Mouse (Mus musculus) ovary, adult 18-20 months (tissue): ENCODE measurements around the gene Actn1.

ENCODE experiments used
- DNase-seq: peaks from one replicate; pipeline ENCODE4 v3.0.0; 2022; ENCODE audit warnings: low spot score, mixed read lengths

Gene Actn1

GRCm38 (mm10) chr12:80259216-80260055 is 735 bp downstream of the Actn1 start:
- peak; percentile 72 for DNase-seq

DNA sequence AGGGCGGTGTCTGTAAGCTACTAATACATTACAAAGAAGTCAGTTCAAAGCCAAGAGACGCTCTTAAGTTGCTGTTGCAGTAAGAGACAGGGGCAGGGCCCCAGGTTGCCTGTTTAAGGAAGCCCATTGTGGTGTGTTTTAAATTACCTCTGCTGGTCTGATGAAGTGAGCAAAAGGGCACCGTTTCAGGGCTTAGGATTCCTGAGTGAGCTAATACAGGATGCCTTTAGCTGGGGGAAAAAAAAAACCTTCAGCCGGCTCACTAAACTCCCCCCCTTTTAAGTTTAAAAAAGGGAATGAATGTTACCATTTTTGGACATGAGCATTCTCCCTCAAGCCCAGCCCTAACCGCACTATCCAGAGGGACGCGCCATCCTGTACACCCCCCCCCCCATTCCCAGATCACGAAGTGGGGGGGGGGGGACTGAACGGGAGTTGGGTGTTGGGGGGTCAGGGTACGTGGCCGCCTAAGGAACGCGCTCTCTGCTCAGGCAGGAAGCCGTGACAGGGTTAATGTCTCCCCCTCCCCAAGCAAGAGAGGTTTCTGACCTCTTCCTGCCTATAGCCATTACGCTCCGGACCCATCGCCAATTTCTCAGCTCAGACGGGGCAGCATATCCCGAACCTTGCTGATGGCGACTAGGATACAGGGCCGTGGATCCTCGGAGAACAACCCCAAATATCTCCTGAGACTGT is 1.5 kb downstream of the Actn1 start:
- no peak for DNase-seq

- DNase-seq, result no peak
Measured at GRCm38 (mm10) chr12:80251978-80252377, 8.2 kb downstream of the Actn1 start.

DNA sequence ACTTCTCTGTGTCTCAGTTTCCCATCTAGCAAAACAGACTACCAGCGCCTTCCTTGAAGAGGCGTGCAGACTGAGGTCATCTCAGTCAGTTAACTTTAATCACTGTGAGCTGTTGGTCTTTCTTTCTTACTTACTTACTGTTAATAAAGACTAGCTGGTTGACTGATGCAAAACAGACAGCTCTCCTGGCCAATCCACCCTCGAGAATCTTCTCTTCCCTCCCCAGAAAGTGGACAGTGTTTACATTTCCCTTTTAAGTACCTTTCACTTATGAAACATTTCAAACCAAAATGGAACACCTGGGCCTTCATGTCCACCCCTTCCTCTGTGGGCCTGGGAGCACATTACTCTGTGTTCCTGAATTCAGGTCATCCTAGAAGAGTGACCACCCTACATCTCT is 8.6 kb downstream of the Actn1 start:
- DNase-seq, result no peak

- DNase-seq, result no peak
Measured at GRCm38 (mm10) chr12:80249539-80249938, 10.6 kb downstream of the Actn1 start.

DNA sequence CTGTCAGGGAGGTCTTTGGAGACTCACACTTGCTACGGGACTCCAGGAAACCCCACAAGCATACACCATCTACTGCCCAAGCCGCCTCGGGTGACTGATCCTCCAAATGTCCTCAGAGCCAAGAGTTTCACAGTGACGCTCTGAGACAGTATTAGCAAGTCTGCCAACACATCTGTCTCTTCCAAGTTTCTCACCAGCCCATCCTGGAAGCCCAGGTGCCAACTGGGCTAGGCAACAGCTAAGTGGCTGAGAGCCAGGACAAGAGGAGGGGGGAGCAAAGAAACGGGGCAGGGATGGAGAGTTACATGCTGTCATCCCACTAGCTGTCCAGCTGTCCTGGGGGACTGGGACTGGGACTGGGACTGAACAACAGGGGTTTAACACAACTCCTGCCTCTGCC is 13.1 kb downstream of the Actn1 start:
- DNase-seq, result no peak

DNA sequence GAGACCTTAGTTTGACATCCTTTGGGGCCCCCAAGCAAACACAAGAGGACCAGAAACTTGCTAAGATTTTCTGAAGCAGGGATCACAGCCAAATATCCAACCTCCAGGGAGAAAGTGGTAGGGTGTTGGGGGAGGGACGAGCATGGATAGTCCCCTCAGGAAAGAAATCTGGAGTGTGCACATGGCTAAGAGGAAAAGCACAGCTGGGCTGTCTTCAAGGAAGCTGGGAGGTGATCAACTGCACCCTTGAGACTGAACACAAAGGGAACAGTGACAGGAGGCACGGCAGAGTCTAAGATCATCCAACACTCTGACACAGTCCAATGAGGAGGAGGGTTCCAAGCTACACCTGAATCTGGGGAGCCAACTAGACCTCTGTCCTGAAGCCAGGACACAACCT is 13.7 kb downstream of the Actn1 start:
- no peak for DNase-seq

DNA sequence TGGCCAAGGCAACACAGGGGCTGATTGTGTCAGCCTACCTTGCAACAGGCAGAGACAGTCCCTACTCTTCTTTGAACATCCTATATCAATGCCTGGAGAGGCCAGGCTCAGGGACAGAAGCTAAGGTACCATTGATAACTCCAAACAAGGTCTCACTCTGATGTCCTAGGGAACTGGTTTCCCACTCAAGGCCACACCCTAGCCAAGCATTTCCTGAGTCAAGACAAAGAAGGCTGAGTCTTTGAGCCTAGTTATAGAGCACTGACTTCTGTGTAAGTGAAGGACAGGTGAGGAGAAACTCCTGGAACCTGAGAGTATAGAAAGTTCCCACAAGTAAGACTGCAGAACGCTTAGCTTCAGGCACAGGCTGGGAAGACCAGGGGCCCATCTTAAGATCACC is 15.4 kb downstream of the Actn1 start:
- DNase-seq, result no peak

DNA sequence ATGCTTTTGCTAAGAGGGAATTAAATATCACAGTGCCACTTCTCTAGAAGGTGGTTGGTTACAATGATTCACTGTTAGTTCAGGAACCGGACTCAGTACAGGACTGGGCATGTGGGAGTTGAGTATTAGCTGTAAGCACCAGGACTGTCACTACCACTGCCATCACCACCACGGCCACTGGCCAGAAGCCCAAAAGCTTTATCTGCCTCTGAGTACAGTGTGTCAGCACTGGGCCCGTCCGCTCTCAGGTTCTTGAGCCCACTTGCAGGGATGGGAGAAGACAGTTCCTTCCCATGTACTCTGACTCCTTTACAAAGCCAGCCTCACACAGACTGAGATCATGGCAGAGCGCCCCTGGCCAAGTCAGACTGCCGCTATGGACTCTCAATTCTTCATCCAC is 16.0 kb downstream of the Actn1 start:
- DNase-seq, result no peak

DNA sequence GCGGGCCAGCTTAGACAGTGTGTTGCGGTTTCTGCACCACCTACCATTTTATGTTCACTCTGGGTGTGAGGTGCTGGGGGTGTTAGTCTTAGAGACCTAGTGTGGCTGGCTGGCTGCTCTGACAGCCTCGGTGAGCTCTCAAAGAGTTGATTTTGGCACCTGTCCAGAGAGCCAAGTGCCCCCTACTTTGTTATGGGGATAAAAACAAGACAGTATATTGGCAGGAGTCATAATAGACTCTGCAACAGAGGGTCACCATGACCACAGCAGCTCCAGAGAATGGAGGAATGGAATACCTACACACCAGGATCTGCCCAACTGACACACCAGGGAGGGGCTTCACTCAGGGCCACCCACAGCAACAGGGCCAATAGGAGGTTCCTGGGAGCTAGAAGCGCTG is 16.8 kb downstream of the Actn1 start:
- no peak for DNase-seq

DNA sequence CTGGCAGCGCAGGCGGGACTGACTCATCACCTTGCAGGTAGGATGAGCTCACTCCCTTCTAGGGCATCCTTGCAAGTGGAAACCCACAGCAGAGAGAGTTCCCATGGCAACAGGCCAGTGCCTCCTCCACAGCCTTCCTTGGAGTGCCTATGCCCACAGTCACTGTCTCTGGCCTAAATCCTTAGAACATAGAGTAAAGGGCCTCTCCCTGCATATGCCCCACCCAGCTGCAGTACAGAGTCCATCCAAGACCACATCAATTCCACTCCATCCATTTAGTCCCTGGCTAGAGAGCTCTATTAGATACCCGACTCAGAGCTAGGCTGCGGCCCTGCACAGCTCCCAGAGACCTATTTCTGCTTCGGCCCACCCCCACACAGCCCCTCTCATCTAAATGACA is 20.7 kb downstream of the Actn1 start:
- no peak for DNase-seq

GRCm38 (mm10) chr12:80238523-80238922 is 21.6 kb downstream of the Actn1 start:
- no peak for DNase-seq

GRCm38 (mm10) chr12:80235295-80235694 is 24.9 kb downstream of the Actn1 start:
- DNase-seq, result no peak

- no peak for DNase-seq
Measured at GRCm38 (mm10) chr12:80234226-80234625, 25.9 kb downstream of the Actn1 start.

- DNase-seq, result no peak
Measured at GRCm38 (mm10) chr12:80232840-80233218, 27.3 kb downstream of the Actn1 start.

DNA sequence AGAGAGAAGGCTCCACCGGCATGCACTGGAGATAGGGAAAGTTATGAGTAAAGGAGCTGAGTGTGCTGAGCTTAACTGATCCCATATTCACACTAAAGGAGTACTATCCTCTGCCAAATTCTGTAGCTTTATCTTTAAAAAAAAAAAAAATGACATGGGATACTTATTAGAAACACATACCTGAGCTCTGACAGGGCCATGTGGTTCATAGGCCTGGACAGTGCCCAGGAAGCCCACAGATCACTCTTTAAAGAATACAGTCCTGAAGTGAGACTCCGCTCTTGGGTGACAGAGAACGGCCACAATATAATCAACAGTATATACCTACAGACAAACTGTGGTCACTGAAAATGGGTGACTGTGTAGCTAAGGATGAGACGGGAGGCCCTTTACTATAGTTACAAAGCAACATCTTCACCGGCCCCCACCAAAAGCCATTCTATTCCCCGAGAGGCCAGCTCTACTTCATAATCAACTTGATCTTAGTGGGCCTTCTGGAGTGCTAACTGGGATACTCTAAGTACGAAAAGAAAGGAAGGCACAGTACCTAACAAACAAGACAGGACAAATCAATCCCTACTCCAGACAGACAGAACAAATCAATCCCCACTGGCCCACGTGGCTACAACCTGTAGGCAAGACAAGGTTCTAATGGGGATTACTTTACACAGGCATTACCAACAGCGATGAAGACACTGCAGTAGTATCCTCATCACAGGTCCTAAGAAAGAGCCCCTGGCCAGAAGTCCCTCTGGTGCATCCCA is 27.9 kb downstream of the Actn1 start:
- DNase-seq, result no peak

- DNase-seq, result no peak
Measured at GRCm38 (mm10) chr12:80231317-80231716, 28.9 kb downstream of the Actn1 start.

GRCm38 (mm10) chr12:80230854-80231253 is 29.3 kb downstream of the Actn1 start:
- no peak for DNase-seq

- peak; percentile 77 for DNase-seq
Measured at GRCm38 (mm10) chr12:80230111-80230700, 30.0 kb downstream of the Actn1 start.

DNA sequence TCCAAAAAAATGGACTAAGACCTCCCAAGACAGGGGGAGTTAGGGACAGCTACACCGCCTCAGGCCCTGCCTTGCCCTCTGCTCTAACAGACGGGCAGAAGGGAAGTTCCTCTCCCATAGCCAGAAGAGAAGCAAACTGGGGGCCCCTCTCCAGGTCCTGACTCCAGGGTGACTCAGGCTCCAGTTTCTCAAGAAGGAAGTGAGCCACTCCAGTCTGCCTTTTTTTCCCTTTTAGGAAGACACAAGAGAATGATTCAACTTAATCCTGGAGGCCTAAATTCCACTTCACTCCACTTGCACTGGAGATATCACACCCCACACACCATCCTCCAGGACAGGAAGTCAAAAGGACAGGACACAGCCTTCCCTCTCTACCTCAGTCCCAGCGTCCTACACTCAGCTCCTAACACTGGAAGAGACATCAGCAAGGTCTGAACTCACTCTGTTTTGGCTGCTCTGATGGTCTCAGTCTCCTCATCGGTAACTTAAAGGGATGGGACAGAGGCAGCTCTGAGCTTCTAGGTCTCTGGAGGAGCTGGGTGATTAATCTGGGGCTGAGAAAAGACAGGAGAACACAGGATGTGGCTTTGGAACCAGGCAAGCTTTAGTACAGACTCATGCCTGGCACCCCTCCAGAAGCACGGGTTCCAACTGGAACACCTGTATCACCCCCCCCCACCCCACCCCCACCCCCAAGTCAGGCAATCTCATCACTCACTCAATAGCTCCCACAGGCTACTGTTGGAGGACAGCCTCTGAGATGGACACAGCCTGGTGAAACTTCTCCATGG is 31.0 kb downstream of the Actn1 start:
- DNase-seq, result no peak

DNA sequence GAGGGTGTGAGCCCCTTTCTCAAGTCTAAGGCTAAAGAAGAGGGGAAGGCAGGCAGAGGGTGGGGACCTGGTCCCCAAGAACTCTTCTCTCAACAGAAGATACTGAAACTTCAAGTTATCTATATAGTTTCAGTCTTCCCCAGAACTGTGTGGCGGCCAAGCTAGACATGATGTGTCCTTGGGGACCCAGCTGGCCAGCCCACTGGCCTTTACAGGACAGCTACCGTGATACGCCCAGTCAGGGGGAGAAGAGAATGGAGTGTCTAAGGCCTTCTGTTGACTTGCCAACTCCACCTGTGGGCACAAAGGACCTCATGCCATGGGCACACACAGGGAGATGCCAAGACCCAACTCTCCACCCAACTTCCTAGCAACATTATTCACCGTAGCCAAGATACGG is 31.8 kb downstream of the Actn1 start:
- no peak for DNase-seq

GRCm38 (mm10) chr12:80227835-80228234 is 32.3 kb downstream of the Actn1 start:
- DNase-seq, result no peak
